8 mouse cellular contexts compared by ENCODE assay signal in genomic region chr12:18609835-18610234, GRCm38 (mm10).
DNase-seq lines count a peak whose midpoint lies in the region; ATAC-seq and TF ChIP-seq lines count a peak whose summit lies in the region.

No protein-coding gene starts in this region.

- peak; percentile 85 for DNase-seq in adrenal gland, postnatal 14 days
- DNase-seq in kidney, adult 9 months = peak; percentile 70
- DNase-seq in liver = peak; percentile 84
- peak; percentile 55 to 70 for DNase-seq in spleen, postnatal 36 days (ENCODE audit: low spot score in 2 of 2)
- DNase-seq in c-Kit-positive CD71-positive TER-119-positive erythroid progenitor cells, embryonic 14.5 days (ENCODE audit: low spot score) = no peak

- H3K9ac ChIP-seq in heart, embryonic 11.5 days (ENCODE audit: low read depth, low read length) = peak overlapping the region; percentile 76
- H3K9ac ChIP-seq in midbrain, embryonic 16.5 days (ENCODE audit: low read depth, low read length) = peak overlapping the region; percentile 60

- peak overlapping the region; percentile 63 for H3K4me3 ChIP-seq in embryonic fibroblast, embryonic 13.5 days (ENCODE audit: insufficient read depth, low read length)
- H3K4me3 ChIP-seq in heart, embryonic 11.5 days (ENCODE audit: low read depth, low read length) = peak overlapping the region; percentile 61
- H3K4me3 ChIP-seq in midbrain, embryonic 16.5 days (ENCODE audit: low read depth, low read length) = peak overlapping the region; percentile 52

- peak overlapping the region; percentile 63 for H3K4me2 ChIP-seq in heart, embryonic 11.5 days
- H3K4me2 ChIP-seq in midbrain, embryonic 16.5 days (ENCODE audit: low read length) = peak overlapping the region; percentile 52

- H3K36me3 ChIP-seq in heart, embryonic 11.5 days (ENCODE audit: control insufficient read depth, insufficient read depth, low read length) = no peaks in the 10 kb centered on the region
- H3K36me3 ChIP-seq in midbrain, embryonic 16.5 days (ENCODE audit: control insufficient read depth, insufficient read depth, low read length) = no peaks in the 10 kb centered on the region

- peak; percentile 69 for TF ChIP-seq POLR2A in embryonic fibroblast, embryonic 13.5 days (IDR thresholded peaks at IDR 0.05; ENCODE audit: low read depth, low read length)

- no peak for TF ChIP-seq CTCF in embryonic fibroblast, embryonic 13.5 days (IDR thresholded peaks at IDR 0.05; ENCODE audit: borderline replicate concordance, insufficient read depth, low read length)

- H3K9me3 ChIP-seq in heart, embryonic 11.5 days (replicated peaks; ENCODE audit: control insufficient read depth, low read length) = no peaks in the 10 kb centered on the region
- H3K9me3 ChIP-seq in midbrain, embryonic 16.5 days (replicated peaks; ENCODE audit: control insufficient read depth, low read length, poor library complexity, severe bottlenecking) = no peaks in the 10 kb centered on the region; the same call in 1 of the 2 replicates

- no peak overlapping the region for H3K27ac ChIP-seq in embryonic fibroblast, embryonic 13.5 days (ENCODE audit: insufficient read depth, low read length)
- H3K27ac ChIP-seq in heart, embryonic 11.5 days (ENCODE audit: low read depth, low read length) = peak overlapping the region; percentile 71
- no peak overlapping the region for H3K27ac ChIP-seq in midbrain, embryonic 16.5 days (ENCODE audit: low read length)

- under 1% methylated on average over 36 of the region's 38 CpGs for WGBS in heart, embryonic 11.5 days (ENCODE audit: insufficient replicate concordance)
- under 1% methylated on average over 30 of the region's 38 CpGs for WGBS in midbrain, embryonic 16.5 days

- H3K4me1 ChIP-seq in embryonic fibroblast, embryonic 13.5 days (ENCODE audit: control insufficient read depth, insufficient read depth, low read length) = no peaks in the 10 kb centered on the region
- H3K4me1 ChIP-seq in heart, embryonic 11.5 days (ENCODE audit: control insufficient read depth, insufficient read depth, low read length) = no peaks in the 10 kb centered on the region
- H3K4me1 ChIP-seq in midbrain, embryonic 16.5 days (ENCODE audit: control insufficient read depth, insufficient read depth, low read length) = no peaks in the 10 kb centered on the region

- no peaks in the 10 kb centered on the region for H3K27me3 ChIP-seq in heart, embryonic 11.5 days (ENCODE audit: control insufficient read depth, insufficient read depth, low read length)
- no peaks in the 10 kb centered on the region for H3K27me3 ChIP-seq in midbrain, embryonic 16.5 days (ENCODE audit: control insufficient read depth, insufficient read depth, low read depth, low read length)

- ATAC-seq in heart, embryonic 11.5 days (replicated peaks; ENCODE audit: insufficient number of reproducible peaks, low FRiP score, low TSS enrichment) = peak; percentile 83
- ATAC-seq in midbrain, embryonic 16.5 days = peak; percentile 93
